Mouse (Mus musculus): ENCODE results near the gene 2510002D24Rik. TPM values are rescaled to one million over a fixed set of nuclear protein-coding genes. Genes with fewer than 3 reads are reported as not detected.
"Not testable (repeated sequence)": the region's sequence is repeated elsewhere in the genome, so short reads cannot be mapped to it uniquely, and the experiment has no call there.

Gene 2510002D24Rik
- polyA plus RNA-seq, 1 experiment: 15.5 TPM

DNA sequence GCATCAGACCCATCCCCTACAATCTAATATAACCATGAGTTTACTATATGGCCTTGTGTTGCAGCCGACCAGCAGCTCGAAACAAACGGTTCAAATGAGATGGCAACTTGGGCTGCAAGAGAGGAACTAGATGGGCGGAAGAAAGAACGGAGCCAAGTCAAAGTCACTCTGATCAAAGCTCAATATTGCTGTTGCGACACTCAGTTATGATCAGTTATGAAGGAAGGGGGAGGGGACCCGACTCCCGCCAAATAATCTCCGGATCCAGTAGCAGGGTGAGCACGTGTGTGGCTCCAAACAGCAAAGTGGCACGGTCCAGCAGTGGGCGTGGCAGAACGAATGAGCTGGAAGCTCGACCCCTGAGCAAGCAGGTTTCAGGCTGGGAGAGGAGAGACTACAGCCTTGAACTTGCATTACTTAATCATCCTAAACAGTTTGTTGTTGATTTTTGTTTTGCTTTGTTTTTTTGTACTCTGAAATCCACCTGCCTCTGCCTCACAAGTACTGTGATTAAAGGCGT, 10.0 kb downstream of the 2510002D24Rik start:
- H3K4me3 ChIP-seq (ENCODE audit: insufficient read depth, low read length): no peak overlapping the region
- no peaks in the 10 kb centered on the region for H3K4me1 ChIP-seq (ENCODE audit: control insufficient read depth, insufficient read depth, low read length)
- no peak overlapping the region for H3K27ac ChIP-seq (ENCODE audit: insufficient read depth, low read depth, low read length)
- TF ChIP-seq CTCF (IDR thresholded peaks at IDR 0.05; ENCODE audit: low read depth, low read length) (no peak), POLR2A (IDR thresholded peaks at IDR 0.05; ENCODE audit: borderline replicate concordance, low read depth, low read length) (no peak)

DNA sequence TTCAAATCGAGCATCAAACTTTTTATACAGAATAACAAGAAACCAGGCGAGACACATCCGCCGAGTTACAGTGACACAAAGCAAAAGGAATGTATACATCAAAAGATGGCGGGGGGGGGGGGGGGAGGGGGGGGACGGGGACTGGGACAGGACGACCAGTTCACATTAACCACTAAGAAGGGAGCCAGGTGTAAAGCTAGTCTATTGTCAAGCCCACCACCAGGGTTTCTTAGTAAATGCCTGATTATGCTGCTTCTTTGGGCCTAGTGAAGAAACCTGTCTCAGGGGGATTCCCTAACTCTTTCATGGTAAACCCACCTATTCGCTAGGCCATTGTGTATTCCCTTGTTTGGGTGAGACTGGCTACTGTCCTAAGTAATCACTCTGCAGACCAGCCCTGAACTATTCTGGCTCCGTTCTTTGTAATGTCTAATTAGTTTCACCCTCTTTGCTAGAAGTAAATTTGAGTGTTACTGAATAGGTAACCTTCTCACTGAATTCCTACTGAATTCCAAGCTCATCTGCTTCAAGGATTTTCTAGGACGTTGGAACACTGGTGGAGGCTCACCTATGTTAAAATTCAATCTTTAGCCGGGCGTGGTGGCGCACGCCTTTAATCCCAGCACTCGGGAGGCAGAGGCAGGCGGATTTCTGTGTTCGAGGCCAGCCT, 13.3 kb downstream of the 2510002D24Rik start:
- not testable (repeated sequence) for H3K4me1 ChIP-seq (ENCODE audit: control insufficient read depth, insufficient read depth, low read length); H3K27ac ChIP-seq (ENCODE audit: insufficient read depth, low read depth, low read length); H3K4me3 ChIP-seq (ENCODE audit: insufficient read depth, low read length)

- no peak overlapping the region for H3K27ac ChIP-seq (ENCODE audit: insufficient read depth, low read depth, low read length)
- no peak for TF ChIP-seq CTCF (IDR thresholded peaks at IDR 0.05; ENCODE audit: low read depth, low read length)
- H3K4me3 ChIP-seq (ENCODE audit: insufficient read depth, low read length): no peak overlapping the region
- H3K4me1 ChIP-seq (ENCODE audit: control insufficient read depth, insufficient read depth, low read length): no peaks in the 10 kb centered on the region
These were observed 22.2 kb downstream of the 2510002D24Rik start for GRCm38 (mm10) chr16:18858551-18858950.

- Histone ChIP-seq H3K27ac (ENCODE audit: insufficient read depth, low read depth, low read length) (no peak overlapping the region), H3K4me3 (ENCODE audit: insufficient read depth, low read length) (no peak overlapping the region), H3K4me1 (ENCODE audit: control insufficient read depth, insufficient read depth, low read length) (no peaks in the 10 kb centered on the region)
- TF ChIP-seq CTCF (IDR thresholded peaks at IDR 0.05; ENCODE audit: low read depth, low read length) (no peak), POLR2A (IDR thresholded peaks at IDR 0.05; ENCODE audit: borderline replicate concordance, low read depth, low read length) (no peak)
These were observed 23.8 kb downstream of the 2510002D24Rik start for GRCm38 (mm10) chr16:18860186-18860585.

- not testable (repeated sequence) for H3K4me1 ChIP-seq (ENCODE audit: control insufficient read depth, insufficient read depth, low read length); H3K4me3 ChIP-seq (ENCODE audit: insufficient read depth, low read length); H3K27ac ChIP-seq (ENCODE audit: insufficient read depth, low read depth, low read length)
These were observed 34.1 kb downstream of the 2510002D24Rik start for GRCm38 (mm10) chr16:18870495-18870894.

DNA sequence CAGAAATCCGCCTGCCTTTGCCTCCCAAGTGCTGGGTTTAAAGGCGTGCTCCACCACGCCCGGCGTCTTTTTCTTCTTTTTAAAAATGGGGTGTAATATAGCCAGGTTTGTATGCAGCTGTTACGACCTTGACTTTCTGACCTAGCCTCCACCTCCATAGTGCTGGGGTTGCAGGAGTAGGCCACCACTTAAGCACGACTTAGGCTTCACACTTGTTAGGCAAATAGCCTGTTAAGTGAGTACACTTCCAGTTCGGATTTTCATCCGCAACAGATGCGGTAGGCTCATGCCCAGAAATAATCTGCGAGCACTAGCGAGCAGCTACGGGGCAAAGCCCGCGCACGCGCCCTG, 39.7 kb downstream of the 2510002D24Rik start:
- H3K4me1 ChIP-seq (ENCODE audit: control insufficient read depth, insufficient read depth, low read length): peaks cover 16% of the 10 kb centered on the region
- TF ChIP-seq POLR2A (IDR thresholded peaks at IDR 0.05; ENCODE audit: borderline replicate concordance, low read depth, low read length) (no peak), CTCF (IDR thresholded peaks at IDR 0.05; ENCODE audit: low read depth, low read length) (no peak)
- H3K4me3 ChIP-seq (ENCODE audit: insufficient read depth, low read length): peak overlapping the region; percentile 85

GRCm38 (mm10) chr16:18876442-18877308, 40.3 kb downstream of the 2510002D24Rik start, which contains the start of the genes Mrpl40 and Hira:
TSS of gene Mrpl40 (minus strand) at chr16:18876862.
TSS of gene Hira (plus strand) at chr16:18877037.
- Histone ChIP-seq H3K4me3 (ENCODE audit: insufficient read depth, low read length) (peak within 1 kb of the TSS; percentile 87), H3K4me1 (ENCODE audit: control insufficient read depth, insufficient read depth, low read length) (peaks cover 16% of the 10 kb centered on the region), H3K27ac (ENCODE audit: insufficient read depth, low read depth, low read length) (peak within 1 kb of the TSS; percentile 68)
- no peak for TF ChIP-seq POLR2A (IDR thresholded peaks at IDR 0.05; ENCODE audit: borderline replicate concordance, low read depth, low read length)
- TF ChIP-seq CTCF (IDR thresholded peaks at IDR 0.05; ENCODE audit: low read depth, low read length): no peak

More for the DNA sequence above, 39.7 kb downstream of the 2510002D24Rik start:
- peak overlapping the region; percentile 42 for H3K27ac ChIP-seq (ENCODE audit: insufficient read depth, low read depth, low read length)

DNA sequence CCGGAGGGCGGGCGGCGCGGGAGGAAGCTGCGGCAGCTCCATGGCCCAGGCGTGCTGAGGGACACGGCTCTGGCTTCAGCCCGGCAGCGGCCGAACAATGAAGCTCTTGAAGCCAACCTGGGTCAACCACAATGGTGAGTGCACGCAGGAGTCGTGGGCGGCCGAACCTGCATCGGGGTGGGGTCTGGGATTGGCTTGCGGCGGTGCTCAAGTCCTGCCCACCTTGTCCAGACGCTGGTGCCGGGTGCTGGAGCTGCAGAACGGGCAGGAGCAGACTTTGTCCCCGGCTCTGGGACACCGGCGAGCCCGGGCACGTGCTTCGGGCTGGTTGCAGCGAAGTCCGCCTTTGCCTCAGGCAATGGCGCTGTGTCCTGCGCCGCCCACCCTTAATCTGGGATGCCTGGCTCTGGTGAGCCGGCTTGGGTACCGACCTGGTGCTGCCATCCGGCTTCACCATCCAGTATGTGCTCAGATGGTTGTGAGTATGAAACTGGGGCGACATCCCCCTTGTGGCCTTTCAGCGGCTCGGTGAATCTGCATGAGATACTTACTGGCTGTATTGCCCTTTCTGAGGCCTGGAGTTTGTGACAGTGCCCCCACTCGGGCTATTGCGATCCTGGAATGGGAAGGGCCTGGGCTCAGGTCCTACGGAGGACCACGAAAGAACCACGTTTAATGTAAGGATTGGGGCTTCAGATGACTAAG, 41.2 kb downstream of the 2510002D24Rik start:
- TF ChIP-seq POLR2A (IDR thresholded peaks at IDR 0.05; ENCODE audit: borderline replicate concordance, low read depth, low read length): no peak
- Histone ChIP-seq H3K27ac (ENCODE audit: insufficient read depth, low read depth, low read length) (peak overlapping the region; percentile 24), H3K4me1 (ENCODE audit: control insufficient read depth, insufficient read depth, low read length) (peaks cover 16% of the 10 kb centered on the region), H3K4me3 (ENCODE audit: insufficient read depth, low read length) (peak overlapping the region; percentile 87)

DNA sequence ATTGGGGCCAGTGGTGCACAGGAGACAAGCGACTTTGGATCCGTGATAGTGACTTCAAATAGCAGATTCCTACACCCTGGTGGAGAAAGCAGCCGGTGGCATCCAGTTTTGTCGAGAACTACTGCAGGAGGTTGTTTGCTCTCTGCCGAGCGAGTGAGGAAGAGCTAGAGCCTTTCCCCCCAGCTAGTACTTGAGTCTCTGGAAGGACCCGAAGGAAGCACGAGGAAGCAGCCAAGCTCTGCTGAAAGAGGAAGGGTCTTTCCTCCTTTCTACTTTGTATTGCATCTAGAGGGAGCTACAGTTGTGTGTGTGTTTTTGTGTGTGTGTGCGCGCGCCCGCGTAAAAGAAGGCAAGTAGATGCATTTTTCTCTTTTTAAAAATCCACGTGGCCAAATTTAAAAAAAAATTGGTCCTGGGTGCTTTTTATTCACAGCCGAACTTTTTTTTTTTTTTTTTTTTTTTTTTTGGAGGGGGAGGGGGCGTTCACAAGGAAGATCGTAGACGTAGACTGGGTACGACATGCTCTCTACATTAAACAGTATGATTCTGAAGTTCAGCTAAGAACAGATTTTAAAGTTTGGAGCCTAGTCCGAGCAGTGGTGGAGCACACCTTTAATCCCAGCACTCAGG, 41.8 kb downstream of the 2510002D24Rik start:
- peak overlapping the region; percentile 87 for H3K4me3 ChIP-seq (ENCODE audit: insufficient read depth, low read length)
- H3K27ac ChIP-seq (ENCODE audit: insufficient read depth, low read depth, low read length): peak overlapping the region; percentile 24
- TF ChIP-seq CTCF (IDR thresholded peaks at IDR 0.05; ENCODE audit: low read depth, low read length) (no peak), POLR2A (IDR thresholded peaks at IDR 0.05; ENCODE audit: borderline replicate concordance, low read depth, low read length) (no peak)
- peaks cover 16% of the 10 kb centered on the region for H3K4me1 ChIP-seq (ENCODE audit: control insufficient read depth, insufficient read depth, low read length)

Data from bone marrow macrophage, adult 2 months (primary cell).